Mouse (Mus musculus): ENCODE results near the gene Dkc1. TPM values are rescaled to one million over a fixed set of nuclear protein-coding genes. Genes with fewer than 3 reads are reported as not detected.

The Dkc1 gene
- 47.0 and 47.3 TPM in 2 replicates for total RNA-seq (2021)
- long read RNA-seq, transcript Dkc1-201 (15 exons, 2,804 nt), result major isoform, 20 of 32 reads
- long read RNA-seq, partial matches to known transcripts, result 5 of 32 reads
- long read RNA-seq, other reads (novel, unspliced or antisense), result 7 of 32 reads

DNA sequence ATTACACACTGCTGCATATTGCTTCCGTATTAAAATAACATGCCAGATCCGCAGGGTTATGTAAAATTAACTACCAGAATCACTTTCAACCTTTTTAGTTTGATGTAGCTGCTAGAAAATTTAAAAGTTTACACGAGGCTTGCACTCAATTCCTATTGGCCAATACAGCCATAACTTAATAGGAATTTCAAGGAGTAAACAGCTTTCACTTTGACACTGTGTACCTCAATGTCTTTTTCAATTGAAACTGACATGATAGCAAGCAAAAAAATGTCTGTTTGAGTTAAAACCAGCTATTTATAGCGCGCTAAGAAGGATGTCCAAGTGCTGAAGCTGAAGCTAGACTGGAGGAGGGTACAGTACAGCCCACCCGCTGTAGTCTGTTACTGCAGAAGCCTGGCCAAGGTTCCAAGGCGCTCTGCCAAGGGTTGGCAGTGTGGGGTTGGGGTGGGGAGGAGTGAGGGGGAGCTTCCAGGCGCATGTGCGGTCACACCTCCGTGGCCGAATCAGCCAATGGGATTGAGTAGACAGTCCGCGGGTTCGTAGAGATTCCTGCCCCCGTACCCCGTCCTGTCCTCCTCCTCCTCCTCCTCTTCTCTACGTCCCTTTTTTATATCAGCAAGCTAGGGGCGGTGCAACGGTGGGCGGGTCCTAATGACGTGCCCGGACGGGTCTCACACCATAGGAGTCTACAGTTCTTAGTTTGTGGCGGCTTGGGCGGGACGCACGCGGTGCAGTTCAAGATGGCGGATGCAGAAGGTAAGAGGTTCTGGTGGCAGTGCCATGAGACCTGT is at the start of gene Dkc1:
Gene Dkc1, plus strand, starts transcription at position 486 of the 794 bp plus-strand sequence.
- peak; percentile 91 for DNase-seq

DNA sequence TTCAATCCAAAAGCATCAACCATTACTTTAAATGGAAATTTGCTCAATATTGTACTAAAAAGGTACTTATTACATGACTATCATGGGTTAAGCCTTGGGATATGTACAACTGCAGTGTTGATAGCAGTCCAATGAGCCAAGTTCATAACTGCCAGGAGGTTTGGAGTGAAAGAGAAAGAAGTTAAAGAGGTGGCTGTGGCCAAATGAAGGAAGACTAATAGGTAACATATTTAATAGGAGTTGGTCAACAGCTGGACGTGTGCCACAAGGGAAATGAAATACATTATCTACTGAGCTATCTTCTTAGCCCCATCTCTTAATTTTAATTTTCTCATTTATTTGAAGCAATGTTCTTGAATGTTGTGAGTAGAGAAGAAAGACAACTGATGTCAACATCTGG is 49.7 kb upstream of the Dkc1 start:
- no peak for DNase-seq

DNA sequence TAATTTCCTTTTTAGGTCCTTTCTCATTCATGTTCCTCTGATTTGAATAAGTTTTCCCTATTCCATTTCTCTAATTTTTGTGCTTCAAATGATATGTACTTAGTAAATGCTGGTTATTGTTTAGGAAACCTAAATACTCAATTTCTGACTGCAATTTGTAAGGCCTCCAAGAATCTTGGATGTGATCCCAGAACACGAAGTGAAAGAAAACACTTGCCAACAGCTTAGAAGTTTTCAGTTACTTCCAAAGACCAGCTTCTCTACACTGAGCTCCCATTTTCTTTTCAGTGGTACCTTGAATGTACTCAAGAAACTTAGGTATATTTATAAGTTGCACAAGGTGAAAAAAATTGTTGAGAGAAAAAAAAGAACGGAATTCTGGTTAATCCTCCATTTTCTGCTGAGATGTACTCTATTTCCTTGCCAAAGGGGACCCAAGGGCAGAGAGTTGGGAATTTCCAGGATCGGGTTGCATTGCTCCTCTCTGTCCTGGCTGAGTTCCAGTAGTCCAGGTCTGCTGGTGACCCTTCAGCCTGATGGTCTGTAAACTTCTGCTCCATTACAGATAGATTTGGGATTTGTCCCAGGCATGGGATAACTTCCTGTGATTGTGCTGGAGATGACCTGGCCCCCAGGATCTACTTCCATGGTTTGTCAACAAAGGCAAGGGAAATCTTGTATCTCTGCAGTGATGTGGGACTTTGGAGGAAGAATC is 48.6 kb upstream of the Dkc1 start:
- DNase-seq, result peak; percentile 2

DNA sequence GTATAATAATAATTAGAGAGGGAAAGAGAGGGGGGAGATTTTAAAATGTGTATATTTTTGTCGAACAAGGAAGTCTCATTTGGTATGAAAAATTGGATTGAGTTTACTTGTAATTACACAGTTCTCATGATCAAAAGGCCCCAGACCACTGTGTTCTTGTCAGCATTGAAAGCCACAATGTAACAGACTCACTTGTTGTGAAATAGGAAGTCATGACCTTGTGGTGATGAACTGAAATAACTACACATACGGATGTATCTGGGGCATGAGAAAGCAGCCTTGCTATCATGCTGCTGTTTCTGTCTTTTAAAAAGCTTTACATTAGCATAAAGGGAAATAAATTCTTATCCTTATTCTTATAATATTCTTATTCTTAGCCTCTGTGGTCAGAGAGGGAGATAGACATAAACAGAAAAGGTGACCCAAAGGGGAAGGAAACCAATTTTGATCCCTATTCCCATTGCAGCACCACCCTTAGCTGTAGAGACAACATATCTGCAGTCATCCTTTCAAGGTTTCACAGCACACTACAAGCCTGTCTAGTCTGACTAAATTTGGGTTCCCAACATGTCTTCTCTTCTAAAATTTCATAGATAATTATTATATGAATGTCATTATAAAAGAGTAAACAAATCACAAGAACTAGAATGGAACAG is 39.4 kb upstream of the Dkc1 start:
- no peak for DNase-seq

DNA sequence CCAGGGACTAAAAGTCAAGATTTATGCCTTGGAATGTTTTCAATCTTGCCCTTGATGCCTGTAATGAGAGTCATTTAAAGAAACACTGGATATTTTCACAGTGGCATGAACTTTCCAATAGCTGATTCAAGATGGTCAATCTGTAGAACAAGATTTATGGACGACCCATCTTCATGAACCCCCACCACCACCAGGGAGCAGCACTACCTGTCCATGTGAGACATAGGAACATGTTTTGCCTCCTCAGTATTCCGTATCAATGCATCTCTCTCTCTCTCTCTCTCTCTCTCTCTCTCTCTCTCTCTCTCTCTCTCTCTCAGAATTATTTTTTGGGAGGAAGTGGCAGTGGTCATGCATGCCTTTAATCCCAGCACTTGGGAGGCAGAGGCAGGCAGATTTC is 13.3 kb upstream of the Dkc1 start:
- no peak for DNase-seq

DNA sequence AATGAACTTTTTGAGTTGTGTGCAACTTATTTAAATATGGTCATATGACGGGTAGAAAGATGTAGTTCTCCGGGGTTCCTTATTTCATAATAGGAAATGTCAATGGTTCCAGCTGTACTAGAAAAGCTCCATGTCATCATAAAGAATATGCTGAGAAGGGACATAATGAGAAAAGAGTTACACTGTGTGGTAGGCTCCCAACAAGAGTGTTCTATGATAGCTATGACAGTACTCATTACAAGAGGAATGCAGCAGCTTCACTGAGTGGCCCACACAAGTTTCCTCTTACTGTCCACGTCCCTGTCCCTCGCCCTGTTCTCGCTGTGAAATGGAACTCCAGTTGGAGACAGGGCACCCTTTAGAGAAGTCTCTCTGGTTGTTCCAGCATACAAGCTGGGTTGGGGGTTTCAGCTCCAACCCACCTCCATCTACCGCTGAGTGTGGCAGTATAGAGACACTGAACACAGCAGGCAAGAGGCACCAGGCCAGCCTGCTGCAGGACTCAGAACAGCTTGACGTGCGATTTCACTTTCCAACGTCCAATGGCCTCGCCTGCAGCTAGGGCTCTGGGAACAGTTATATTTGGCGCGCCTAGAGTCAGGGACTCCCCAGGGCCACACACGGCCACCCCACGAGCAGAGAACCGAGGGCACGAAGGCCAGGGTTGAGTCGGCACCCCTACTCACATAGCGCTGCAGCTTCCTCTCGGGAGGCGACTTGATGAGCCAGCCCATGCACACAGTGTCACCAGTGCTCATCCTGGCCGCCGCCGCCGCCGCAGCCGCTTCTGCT is 11.5 kb upstream of the Dkc1 start:
- DNase-seq, result no peak

DNA sequence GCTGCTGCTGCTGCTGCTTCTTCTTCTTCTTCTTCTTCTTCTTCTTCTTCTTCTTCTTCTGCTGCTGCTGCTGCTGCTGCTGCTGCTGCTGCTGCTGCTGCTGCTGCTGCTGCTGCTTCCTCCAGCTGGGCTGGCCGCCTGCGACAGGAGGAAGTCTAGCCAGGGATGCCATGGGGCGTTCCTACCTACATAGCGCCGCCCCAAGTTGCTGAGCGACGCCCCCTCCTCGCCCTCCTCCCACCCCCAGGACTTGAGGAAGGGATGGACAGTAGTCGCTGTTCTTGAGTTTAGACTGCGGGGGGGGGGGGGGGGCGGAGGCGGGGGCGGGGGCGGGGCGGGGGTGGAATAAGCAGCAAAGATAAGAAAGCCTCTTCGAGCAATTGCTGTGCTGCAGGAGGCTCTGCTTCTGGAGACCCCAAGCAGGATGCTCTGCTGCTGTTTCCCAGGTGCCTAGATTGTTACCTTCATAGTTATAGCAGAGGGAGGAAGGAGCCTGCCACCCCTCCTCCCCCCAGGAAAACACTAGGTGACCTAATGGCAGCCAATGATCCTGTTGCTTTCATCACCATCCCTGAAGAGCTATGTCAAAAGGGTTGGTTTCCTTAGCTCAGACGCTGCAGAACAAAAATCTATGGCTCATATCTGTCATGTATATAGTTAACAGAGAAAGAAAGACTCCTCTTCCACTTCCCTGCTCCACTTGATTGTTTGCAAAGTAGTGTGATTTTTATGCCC is 10.7 kb upstream of the Dkc1 start, which contains the start of gene Gab3:
Gene Gab3, minus strand, starts transcription at position 685 of the 735 bp plus-strand sequence.
- peak; percentile 51 for DNase-seq

DNA sequence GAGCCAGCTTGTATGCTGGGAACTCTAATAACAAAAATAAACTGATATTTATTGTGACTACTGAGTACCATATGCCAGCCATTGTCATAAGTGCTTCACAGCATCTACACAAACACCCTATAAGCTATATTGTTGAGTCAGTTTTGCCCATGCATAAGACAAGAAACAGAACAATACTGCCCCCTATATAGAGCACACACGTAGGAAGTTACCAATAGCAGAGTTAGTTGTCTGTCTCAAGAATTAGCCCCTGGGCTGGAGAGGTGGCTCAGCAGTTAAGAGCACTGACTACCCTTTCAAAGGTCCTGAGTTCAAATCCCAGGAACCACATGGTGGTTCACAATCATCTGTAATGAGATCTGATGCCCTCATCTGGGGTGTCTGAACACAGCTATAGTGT is 10.0 kb upstream of the Dkc1 start:
- no peak for DNase-seq

DNA sequence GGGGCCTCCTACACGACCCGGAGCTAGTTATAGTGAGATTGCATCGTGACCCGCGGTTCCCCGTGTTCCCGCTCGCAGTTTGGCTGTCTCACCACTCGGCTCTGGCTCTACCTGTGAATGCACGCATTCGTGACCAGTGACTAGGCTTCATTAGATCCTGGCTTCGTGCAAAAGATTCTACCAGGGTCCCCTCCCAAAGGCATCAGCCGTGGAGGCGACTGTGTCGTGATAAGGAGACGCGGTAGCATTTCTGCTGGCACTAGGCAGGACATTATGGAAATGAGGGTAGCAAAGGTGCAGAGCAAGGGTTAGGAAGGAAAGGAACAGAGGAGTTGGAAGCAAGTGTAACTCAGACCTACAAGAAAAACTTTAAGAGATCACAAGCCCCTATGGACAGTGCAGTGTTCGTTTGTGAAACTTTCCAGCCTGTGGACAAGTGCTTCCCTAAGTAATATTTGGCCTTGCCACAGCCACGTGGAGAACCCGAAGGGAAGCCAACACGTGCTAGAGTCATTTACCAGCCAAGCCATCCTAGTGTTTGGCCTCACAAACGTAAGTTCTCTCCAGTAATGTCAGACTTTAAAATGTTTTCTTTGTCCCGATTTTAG is 613 bp downstream of the Dkc1 start:
- peak; percentile 10 for DNase-seq

DNA sequence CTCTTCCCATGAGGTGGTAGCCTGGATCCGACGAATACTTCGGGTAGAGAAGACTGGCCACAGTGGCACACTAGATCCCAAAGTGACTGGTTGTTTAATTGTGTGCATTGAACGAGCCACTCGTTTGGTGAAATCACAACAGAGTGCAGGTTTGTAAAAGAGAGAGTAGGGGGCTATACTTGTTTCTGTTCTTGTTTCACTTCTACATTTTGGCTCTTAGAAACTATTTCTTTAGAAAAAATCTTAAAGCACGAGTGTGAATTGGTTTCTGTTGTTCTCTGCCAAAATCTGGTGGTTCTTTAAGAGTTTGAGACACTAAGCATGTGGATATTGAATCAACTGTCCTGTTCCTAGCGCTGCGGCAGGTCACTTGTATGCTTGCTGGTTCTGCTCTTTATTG is 3.1 kb downstream of the Dkc1 start:
- no peak for DNase-seq

DNA sequence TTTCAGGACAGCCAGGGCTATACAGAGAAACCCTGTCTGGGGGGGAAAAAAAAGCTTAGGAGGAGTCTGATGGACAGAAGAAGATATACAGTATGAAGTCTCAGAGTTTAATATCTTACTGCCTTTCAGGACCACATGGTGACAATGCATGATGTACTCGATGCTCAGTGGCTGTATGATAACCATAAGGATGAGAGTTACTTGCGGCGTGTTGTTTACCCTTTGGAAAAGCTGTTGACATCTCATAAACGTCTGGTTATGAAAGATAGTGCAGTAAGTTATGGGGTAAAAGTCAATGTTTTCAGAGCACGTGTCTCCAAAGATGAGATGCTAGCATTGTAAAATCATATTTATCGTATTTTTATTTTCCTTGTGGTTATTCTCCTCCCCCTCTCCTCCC is 6.6 kb downstream of the Dkc1 start:
- no peak for DNase-seq

DNA sequence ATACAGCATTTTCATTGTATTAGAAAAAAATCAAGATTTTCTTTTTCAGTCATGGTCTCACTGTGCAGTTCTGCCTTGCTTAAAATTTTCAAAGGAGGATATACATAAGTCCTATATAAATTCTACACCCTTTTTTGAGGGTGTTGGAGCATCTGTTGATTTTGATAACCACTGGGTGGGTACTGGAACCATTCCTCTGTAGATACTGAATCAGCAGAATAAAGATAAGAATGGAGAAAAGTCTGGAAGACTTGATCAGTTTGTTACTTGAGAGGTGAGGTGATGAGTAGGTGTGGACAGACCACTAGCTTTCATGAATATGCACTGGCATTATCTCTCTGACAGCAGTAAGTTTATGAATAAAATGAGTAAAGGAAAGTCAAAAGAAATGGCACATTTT is 19.9 kb downstream of the Dkc1 start:
- no peak for DNase-seq

DNA sequence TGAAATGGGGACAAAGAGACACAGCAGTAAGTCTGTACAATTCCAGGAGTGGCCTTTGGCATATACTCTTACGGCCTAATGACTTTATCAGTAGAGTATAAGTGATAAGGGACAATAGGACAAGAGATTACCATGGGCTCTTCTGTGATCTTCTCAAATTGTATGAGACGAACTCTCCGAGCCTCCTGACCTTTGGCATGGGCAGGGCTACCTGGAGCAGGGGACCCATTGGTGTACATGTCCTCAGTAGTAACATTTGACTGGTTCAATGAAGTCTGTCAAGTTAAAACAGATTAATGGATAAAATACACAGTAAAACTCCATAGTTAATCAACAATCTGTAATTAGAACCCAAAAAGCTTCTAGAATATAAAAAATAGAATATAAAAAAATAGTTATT is 30.0 kb downstream of the Dkc1 start:
- DNase-seq, result no peak

DNA sequence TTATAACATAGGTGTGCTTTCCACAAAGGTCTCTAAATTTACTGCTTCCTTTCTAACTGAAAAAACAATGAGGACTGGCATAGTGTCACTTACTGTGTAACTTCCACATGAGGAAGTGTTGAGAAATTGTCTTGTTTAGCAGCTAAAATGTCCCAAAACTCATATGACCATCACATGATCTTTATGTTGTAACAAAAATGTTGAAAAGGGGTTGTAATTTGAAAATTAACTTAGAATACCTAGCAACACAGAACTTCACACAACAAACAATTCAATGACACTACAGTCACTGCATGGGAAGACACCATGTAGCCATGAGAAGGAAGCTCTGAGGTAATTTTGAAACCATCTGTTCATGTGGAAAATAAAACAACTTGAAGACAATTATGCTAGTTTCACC is 31.2 kb downstream of the Dkc1 start:
- DNase-seq, result no peak

DNA sequence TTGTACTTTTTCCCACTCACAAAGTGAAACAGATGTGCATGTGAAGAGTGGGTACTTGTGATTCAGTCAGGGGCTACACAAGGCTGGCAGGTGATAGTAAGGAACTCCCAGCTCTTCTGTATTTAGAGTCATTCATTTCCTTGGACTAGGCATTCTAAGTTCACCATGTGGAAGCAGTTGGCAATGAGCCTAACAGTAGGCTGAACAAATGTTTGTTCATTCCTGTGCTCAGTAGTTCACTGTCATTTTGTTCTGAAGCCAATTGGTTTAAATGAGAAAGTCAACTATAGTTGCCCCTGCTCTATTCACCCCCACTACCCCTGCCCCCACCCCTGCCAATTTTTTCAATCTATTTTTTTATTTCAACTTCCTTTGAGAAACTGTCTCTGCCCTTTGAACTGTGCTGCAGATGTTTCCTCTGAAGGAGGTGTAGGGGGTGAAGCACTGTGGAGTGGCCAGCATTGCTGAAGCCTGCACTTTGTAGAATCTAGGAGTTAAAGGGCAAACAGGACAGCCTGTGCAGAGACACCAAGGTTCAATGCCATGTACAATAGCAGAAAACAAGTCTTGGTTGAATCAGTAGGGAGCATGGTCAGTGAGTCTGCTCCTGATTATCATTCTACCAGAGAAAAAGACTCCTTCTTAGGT is 32.8 kb downstream of the Dkc1 start:
- no peak for DNase-seq

DNA sequence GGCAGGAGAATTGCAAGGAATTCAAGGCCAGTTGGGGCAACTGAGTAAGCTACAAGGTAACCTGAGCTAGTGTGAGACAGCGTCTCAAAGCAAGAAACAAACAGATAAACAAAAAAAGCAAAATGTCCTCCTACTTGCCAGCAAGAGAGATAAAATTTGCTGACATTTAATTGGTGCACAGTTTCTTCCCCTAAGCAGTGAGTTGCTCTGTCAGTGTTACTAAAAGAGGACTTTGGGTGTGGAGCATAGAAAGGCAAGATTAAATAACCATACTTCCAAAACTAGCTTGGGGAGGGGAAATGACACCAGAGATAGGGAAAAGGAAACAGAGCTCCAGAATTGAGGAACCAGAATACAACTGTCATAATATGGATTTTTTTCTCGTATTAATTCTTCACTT is 33.8 kb downstream of the Dkc1 start:
- DNase-seq, result no peak

DNA sequence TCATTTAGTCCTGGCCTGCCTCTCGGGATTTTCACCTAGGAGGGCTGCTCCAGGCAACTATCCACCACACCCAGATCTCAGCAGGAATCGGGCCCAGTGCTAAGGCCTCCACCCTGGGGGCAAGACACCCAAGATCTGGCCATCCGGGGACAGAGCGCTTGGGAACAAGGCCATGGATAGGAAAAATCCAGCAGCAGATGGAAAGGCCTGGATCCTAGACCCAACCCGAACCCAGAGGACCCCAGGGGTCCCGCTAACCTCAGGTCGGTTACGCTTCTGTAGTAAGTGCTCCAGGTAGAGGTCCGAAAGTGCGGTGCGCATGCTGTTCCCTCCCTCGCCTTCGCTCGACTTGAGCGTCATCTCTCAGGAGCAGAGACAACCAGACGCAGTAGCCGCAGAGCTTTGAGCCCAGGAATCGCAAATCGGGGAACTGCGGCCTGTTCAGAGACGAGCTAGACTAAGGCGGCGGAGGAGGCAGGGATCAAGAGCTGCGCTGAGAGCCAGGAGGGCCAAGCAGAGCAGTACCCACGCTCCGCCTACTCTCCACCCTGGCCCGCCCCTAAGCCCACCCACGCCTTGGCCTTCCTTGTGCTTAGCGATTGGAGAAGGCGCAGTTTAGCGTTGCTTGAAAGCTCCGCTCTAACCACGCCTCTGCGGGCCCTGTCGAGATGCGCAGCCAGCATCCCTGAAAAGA is 35.0 kb downstream of the Dkc1 start, which contains the start of gene Mpp1:
Gene Mpp1, minus strand, starts transcription at position 550 of the 694 bp plus-strand sequence.
- DNase-seq, result peak; percentile 78

DNA sequence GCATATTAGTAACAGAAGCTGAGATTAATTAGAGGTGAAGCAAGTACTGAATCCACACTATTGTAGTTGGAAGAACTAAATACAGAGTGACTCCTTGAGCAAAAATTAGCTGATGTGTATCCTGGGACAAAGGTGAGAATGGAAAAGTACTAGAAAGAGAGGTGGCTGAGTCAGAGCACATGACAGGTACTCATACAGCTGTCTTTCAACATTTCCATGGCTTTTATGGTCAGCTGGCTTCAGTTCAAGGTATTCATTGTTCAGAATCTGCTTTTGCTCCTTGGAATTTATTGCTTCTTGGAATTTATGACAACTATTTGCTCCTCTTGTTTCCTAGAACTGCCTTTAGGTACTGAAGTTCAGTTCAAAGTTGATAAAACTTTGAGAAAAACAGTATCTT is 41.3 kb downstream of the Dkc1 start:
- no peak for DNase-seq

DNA sequence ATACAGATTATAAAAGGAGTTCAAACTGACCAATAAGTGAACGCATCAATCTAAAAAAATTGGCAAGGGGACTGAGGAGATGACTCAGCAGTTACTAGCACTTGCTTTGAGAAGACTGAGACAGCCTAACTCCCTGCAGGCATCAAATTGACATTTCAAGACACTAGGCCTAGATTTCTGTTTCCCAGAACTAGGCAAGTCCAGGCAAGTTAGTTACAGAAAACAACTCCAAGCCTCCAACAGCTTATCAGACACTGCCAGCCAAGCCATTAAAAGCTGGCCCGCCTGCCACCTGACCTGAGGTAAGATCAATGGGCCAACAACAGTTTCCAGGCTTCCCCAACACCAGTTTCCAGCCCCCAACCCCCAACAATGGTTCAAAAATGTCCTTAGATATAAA is 42.1 kb downstream of the Dkc1 start:
- no peak for DNase-seq

DNA sequence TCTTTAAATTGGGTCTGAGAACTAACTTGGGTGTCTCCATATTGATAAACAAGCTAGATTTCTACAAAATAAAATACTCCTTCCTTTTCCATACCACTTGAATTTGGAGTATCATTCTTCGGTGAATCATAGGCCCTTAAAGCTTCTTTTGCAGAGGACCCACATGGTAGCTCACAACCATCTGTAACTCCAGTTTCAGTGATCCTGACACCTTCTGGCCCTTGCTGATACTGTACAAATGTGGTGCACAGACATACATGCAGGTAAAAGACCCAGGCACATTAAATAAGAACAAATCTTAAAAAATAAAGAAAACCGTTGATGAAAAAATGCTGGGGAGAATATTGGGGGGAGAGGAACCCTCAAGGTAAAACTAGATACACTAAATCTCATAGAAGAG is 42.5 kb downstream of the Dkc1 start:
- no peak for DNase-seq

Data from adrenal gland, postnatal 25 days (tissue).